In genomic region chr9:58201091-58201842, GRCm38 (mm10) we compare ENCODE assay signal across 7 mouse cellular contexts. TPM values are rescaled to one million over a fixed set of nuclear protein-coding genes. Genes with fewer than 3 reads are reported as not detected.
DNase-seq lines count a peak whose midpoint lies in the region; ATAC-seq and TF ChIP-seq lines count a peak whose summit lies in the region.

No protein-coding gene starts in this region.

- peaks cover 6% of the 10 kb centered on the region; the same call in 1 of the 2 replicates for H3K4me1 ChIP-seq in liver, postnatal 0 days (ENCODE audit: insufficient read depth)
- peaks cover 85% of the 10 kb centered on the region for H3K4me1 ChIP-seq in forebrain, embryonic 15.5 days
- H3K4me1 ChIP-seq in limb, embryonic 11.5 days (ENCODE audit: control insufficient read depth, insufficient read depth, low read length), result peaks cover 38% of the 10 kb centered on the region

- DNase-seq in liver, postnatal 0 days, result peak; percentile 11
- DNase-seq in liver, result no peak
- peak; percentile 40 for DNase-seq in limb, embryonic 11.5 days (ENCODE audit: low spot score)
- DNase-seq in splenic B cell, adult 2 months (ENCODE audit: low read depth, low spot score), result peak; percentile 28
- no peak for DNase-seq in ovary, postnatal 10 days (ENCODE audit: low spot score)
- no peak for DNase-seq in kidney, postnatal 36 days

- H3K4me3 ChIP-seq in liver, postnatal 0 days (ENCODE audit: low read depth, low read length), result no peak overlapping the region
- H3K4me3 ChIP-seq in forebrain, embryonic 15.5 days, result peak overlapping the region; percentile 54
- H3K4me3 ChIP-seq in limb, embryonic 11.5 days (ENCODE audit: low read depth, low read length), result 0 out of 2 replicates have a peak overlapping the region, but pooled peaks have one; percentile 3

- H3K9me3 ChIP-seq in liver, postnatal 0 days (ENCODE audit: low read length), result no peaks in the 10 kb centered on the region
- no peaks in the 10 kb centered on the region for H3K9me3 ChIP-seq in forebrain, embryonic 15.5 days
- H3K9me3 ChIP-seq in limb, embryonic 11.5 days (ENCODE audit: control insufficient read depth, low read length), result no peaks in the 10 kb centered on the region

- no peaks in the 10 kb centered on the region for H3K36me3 ChIP-seq in liver, postnatal 0 days (replicated peaks; ENCODE audit: insufficient read depth, low read length)
- H3K36me3 ChIP-seq in forebrain, embryonic 15.5 days, result no peaks in the 10 kb centered on the region
- H3K36me3 ChIP-seq in limb, embryonic 11.5 days (ENCODE audit: control insufficient read depth, insufficient read depth, low read length), result no peaks in the 10 kb centered on the region
- H3K36me3 ChIP-seq in splenic B cell, adult 2 months (ENCODE audit: control insufficient read depth, insufficient read depth, low read length, poor library complexity, severe bottlenecking), result no peaks in the 10 kb centered on the region

- no peak for TF ChIP-seq CTCF in liver, postnatal 0 days (IDR thresholded peaks at IDR 0.05; ENCODE audit: low read depth)

- no peak overlapping the region for H3K27ac ChIP-seq in liver, postnatal 0 days (ENCODE audit: low read depth)
- peak overlapping the region; percentile 97 for H3K27ac ChIP-seq in forebrain, embryonic 15.5 days (replicated peaks)
- H3K27ac ChIP-seq in limb, embryonic 11.5 days (replicated peaks; ENCODE audit: low read depth, low read length), result no peak overlapping the region

- no peak overlapping the region for H3K9ac ChIP-seq in liver, postnatal 0 days (replicated peaks)
- H3K9ac ChIP-seq in forebrain, embryonic 15.5 days (replicated peaks), result peak overlapping the region; percentile 70
- no peak overlapping the region for H3K9ac ChIP-seq in limb, embryonic 11.5 days (ENCODE audit: low read length)

- 5% methylated on average over 24 of the region's 24 CpGs for WGBS in liver, postnatal 0 days (ENCODE audit: insufficient replicate concordance)
- WGBS in forebrain, embryonic 15.5 days, result 1% methylated on average over 24 of the region's 24 CpGs
- 2% methylated on average over 24 of the region's 24 CpGs for WGBS in limb, embryonic 11.5 days

- no peak for TF ChIP-seq EP300 in liver, postnatal 0 days (IDR thresholded peaks at IDR 0.05; ENCODE audit: low read depth)

- ATAC-seq in liver, postnatal 0 days, result no peak
- ATAC-seq in forebrain, embryonic 15.5 days (replicated peaks), result 0 out of 2 replicates have a peak, but pooled peaks have one; percentile 17
- ATAC-seq in limb, embryonic 11.5 days (ENCODE audit: insufficient number of reproducible peaks, low FRiP score, low TSS enrichment, low read depth), result no peak

- H3K4me2 ChIP-seq in liver, postnatal 0 days (ENCODE audit: low read depth, low read length), result no peak overlapping the region
- peak overlapping the region; percentile 77 for H3K4me2 ChIP-seq in forebrain, embryonic 15.5 days (replicated peaks)
- H3K4me2 ChIP-seq in limb, embryonic 11.5 days (ENCODE audit: low read depth, severe bottlenecking), result no peak overlapping the region; the same call in 1 of the 2 replicates

- H3K27me3 ChIP-seq in liver, postnatal 0 days (ENCODE audit: insufficient read depth, low read length), result peaks cover 89% of the 10 kb centered on the region
- peaks cover 42% of the 10 kb centered on the region; the same call in 1 of the 2 replicates for H3K27me3 ChIP-seq in forebrain, embryonic 15.5 days
- peaks cover 79% of the 10 kb centered on the region for H3K27me3 ChIP-seq in limb, embryonic 11.5 days (ENCODE audit: control insufficient read depth, insufficient read depth, low read length)
- H3K27me3 ChIP-seq in splenic B cell, adult 2 months (ENCODE audit: control insufficient read depth, insufficient read depth, low read length, poor library complexity, severe bottlenecking), result peaks cover 3% of the 10 kb centered on the region; the same call in 1 of the 2 replicates

RNA-seq across cellular contexts. Expression of gene Islr, which starts 2.8 kb away (rescaled TPM):
- 2.9 and 3.0 TPM in 2 replicates for polyA plus RNA-seq in liver, postnatal 0 days (2015; fragmentation: Nextera tagmentation; extraction: Ambion mirVana)
- polyA plus RNA-seq in forebrain, embryonic 15.5 days (2015; fragmentation: Nextera tagmentation; extraction: Ambion mirVana), result 15.1 and 16.9 TPM in 2 replicates
- polyA plus RNA-seq in limb, embryonic 11.5 days (2014; fragmentation: Nextera tagmentation; extraction: Ambion mirVana), result 30.8 and 37.6 TPM in 2 replicates

RNA-seq across cellular contexts. Expression of gene Islr2, which starts 2.9 kb away (rescaled TPM):
- polyA plus RNA-seq in liver, postnatal 0 days (2015; fragmentation: Nextera tagmentation; extraction: Ambion mirVana), result not detected in 2 replicates
- 83.3 and 83.4 TPM in 2 replicates for polyA plus RNA-seq in forebrain, embryonic 15.5 days (2015; fragmentation: Nextera tagmentation; extraction: Ambion mirVana)
- 0.48 and 0.60 TPM in 2 replicates for polyA plus RNA-seq in limb, embryonic 11.5 days (2014; fragmentation: Nextera tagmentation; extraction: Ambion mirVana)

RNA-seq across cellular contexts. Expression of gene Pml, which starts 48.3 kb away (rescaled TPM):
- polyA plus RNA-seq in liver, postnatal 0 days (2015; fragmentation: Nextera tagmentation; extraction: Ambion mirVana), result 8.4 and 8.5 TPM in 2 replicates
- polyA plus RNA-seq in forebrain, embryonic 15.5 days (2015; fragmentation: Nextera tagmentation; extraction: Ambion mirVana), result 7.5 and 8.8 TPM in 2 replicates
- polyA plus RNA-seq in limb, embryonic 11.5 days (2014; fragmentation: Nextera tagmentation; extraction: Ambion mirVana), result 18.7 and 19.6 TPM in 2 replicates

RNA-seq across cellular contexts. Expression of gene Stoml1, which starts 51.7 kb away (rescaled TPM):
- polyA plus RNA-seq in liver, postnatal 0 days (2015; fragmentation: Nextera tagmentation; extraction: Ambion mirVana), result 5.6 and 6.7 TPM in 2 replicates
- 107 and 109 TPM in 2 replicates for polyA plus RNA-seq in forebrain, embryonic 15.5 days (2015; fragmentation: Nextera tagmentation; extraction: Ambion mirVana)
- 19.2 and 24.3 TPM in 2 replicates for polyA plus RNA-seq in limb, embryonic 11.5 days (2014; fragmentation: Nextera tagmentation; extraction: Ambion mirVana)

Comparison
In these comparisons a context has a peak if more than half of its experiments do, and no peak if none do; other contexts are left out.
1. DNase-seq: peak in liver, postnatal 0 days (single experiment), limb, embryonic 11.5 days (single experiment) and splenic B cell, adult 2 months (single experiment); none in liver (single experiment), ovary, postnatal 10 days (single experiment) and kidney, postnatal 36 days (0 of 2).
2. RNA of gene Islr2, which starts 2.9 kb away (polyA plus RNA-seq): 83.3 to 83.4 TPM in forebrain, embryonic 15.5 days; 0.48 to 0.60 TPM in limb, embryonic 11.5 days and not detected in liver, postnatal 0 days; every median in the first group is over 10 times any median in the second.